Mouse (Mus musculus) heart, embryonic 14.5 days (tissue): ENCODE results near the gene Dgcr6. TPM values are rescaled to one million over a fixed set of nuclear protein-coding genes. Genes with fewer than 3 reads are reported as not detected.

Experiments
- ATAC-seq: fragments of 200-750 bp; cut with Nextera tagmentation; 2 replicates; pipeline ENCODE4 v1.8.0; 2017; ENCODE audit warnings: low read depth, moderate TSS enrichment; ENCODE audit not compliant: insufficient number of reproducible peaks, insufficient read depth, low FRiP score
- H3K27ac ChIP-seq, 2 experiments: fragments of 200-500 bp in 1 of 2; fragments of 300-500 bp in 1 of 2; sonication (generic) in 1 of 2; replicated peaks in 1 of 2; 2 replicates each; pipeline ENCODE4 v1.5.1; 2012 to 2014; ENCODE audit warnings: low read depth in 2 of 2, low read length in 2 of 2, control low read depth in 1 of 2, mild to moderate bottlenecking in 1 of 2, mixed read lengths in 1 of 2; ENCODE audit not compliant: control insufficient read depth in 1 of 2, insufficient read depth in 1 of 2
- H3K27me3 ChIP-seq: fragments of 300-500 bp; sonication (generic); 2 replicates; pipeline ENCODE4 v1.6.1; 2014; ENCODE audit warnings: mild to moderate bottlenecking, low read length, control low read depth; ENCODE audit not compliant: control insufficient read depth, insufficient read depth
- H3K36me3 ChIP-seq: fragments of 300-500 bp; sonication (generic); 2 replicates; pipeline ENCODE4 v1.6.1; 2014; ENCODE audit warnings: mild to moderate bottlenecking, control low read depth, low read length, mixed read lengths; ENCODE audit not compliant: control insufficient read depth, insufficient read depth
- H3K4me1 ChIP-seq, 2 experiments: fragments of 200-500 bp in 1 of 2; fragments of 300-500 bp in 1 of 2; sonication (generic) in 1 of 2; 2 replicates each; pipeline ENCODE4 v1.6.1; 2012 to 2014; ENCODE audit warnings: low read length in 2 of 2, control low read depth in 1 of 2, mixed read lengths in 1 of 2; ENCODE audit not compliant: control insufficient read depth in 2 of 2, insufficient read depth in 2 of 2
- H3K4me2 ChIP-seq: fragments of 300-500 bp; sonication (generic); 2 replicates; pipeline ENCODE4 v1.6.1; 2014; ENCODE audit warnings: mild to moderate bottlenecking, low read length
- H3K4me3 ChIP-seq, 2 experiments: fragments of 200-500 bp in 1 of 2; fragments of 300-500 bp in 1 of 2; sonication (generic) in 1 of 2; 2 replicates each; pipeline ENCODE4 v1.5.1; 2012 to 2014; ENCODE audit warnings: low read length in 2 of 2, mild to moderate bottlenecking in 2 of 2, control low read depth in 1 of 2, low read depth in 1 of 2, moderate library complexity in 1 of 2; ENCODE audit not compliant: control insufficient read depth in 1 of 2, insufficient read depth in 1 of 2
- H3K9ac ChIP-seq: fragments of 300-500 bp; sonication (generic); 2 replicates; pipeline ENCODE4 v1.6.1; 2014; ENCODE audit warnings: mild to moderate bottlenecking, low read length
- H3K9me3 ChIP-seq: fragments of 300-500 bp; sonication (generic); 2 replicates; pipeline ENCODE4 v1.6.1; 2016; ENCODE audit warnings: low read length, control low read depth; ENCODE audit not compliant: control insufficient read depth
- WGBS: fragments of 180-500 bp; shearing (Covaris S2); extraction: QIAGEN DNeasy Blood & Tissue Kit; methylation state at CpG from one replicate; pipeline ENCODE4 v1.1.7; 2014; 5-methylcytosine and 5-hydroxymethylcytosine counted together
- polyA plus RNA-seq: library from polyadenylated mRNA; unstranded; fragments of >200 nt; fragmentation: Nextera tagmentation; extraction: Ambion mirVana; gene quantifications from 2 replicates; pipeline ENCODE4 v1.2.1, GENCODE M21; 2014

Gene Dgcr6
- polyA plus RNA-seq, 1 experiment from 2014 or later: 64.2 TPM

GRCm38 (mm10) chr16:18072089-18072488, 19.4 kb downstream of the Dgcr6 start:
- peaks cover 2 to 11% of the 10 kb centered on the region in 2 experiments; a peak in 3 of 4 replicates for H3K4me1 ChIP-seq
- H3K9me3 ChIP-seq: no peaks in the 10 kb centered on the region
- no peak overlapping the region for H3K4me2 ChIP-seq
- H3K36me3 ChIP-seq: peaks cover 43% of the 10 kb centered on the region
- no peak overlapping the region for H3K27ac ChIP-seq
- H3K9ac ChIP-seq: no peak overlapping the region
- H3K27me3 ChIP-seq: no peaks in the 10 kb centered on the region
- ATAC-seq: no peak
- H3K4me3 ChIP-seq: no peak overlapping the region
- 91% methylated on average over 13 of the region's 13 CpGs for WGBS

GRCm38 (mm10) chr16:18073259-18073962, 20.8 kb downstream of the Dgcr6 start:
- Histone ChIP-seq H3K36me3 (peaks cover 37% of the 10 kb centered on the region), H3K4me3 (no peak overlapping the region), H3K27ac (no peak overlapping the region), H3K9me3 (no peaks in the 10 kb centered on the region), H3K27me3 (no peaks in the 10 kb centered on the region), H3K4me2 (no peak overlapping the region), H3K9ac (no peak overlapping the region), H3K4me1 (peaks cover 2 to 8% of the 10 kb centered on the region in 2 experiments; a peak in 3 of 4 replicates)
- WGBS: 65% methylated on average over 9 of the region's 9 CpGs
- no peak for ATAC-seq

GRCm38 (mm10) chr16:18074611-18075010, 22.0 kb downstream of the Dgcr6 start:
- Histone ChIP-seq H3K36me3 (peaks cover 31% of the 10 kb centered on the region), H3K4me1 (peaks cover 2 to 8% of the 10 kb centered on the region in 2 experiments; a peak in 3 of 4 replicates), H3K4me2 (no peak overlapping the region), H3K9ac (no peak overlapping the region), H3K27ac (no peak overlapping the region), H3K4me3 (no peak overlapping the region), H3K9me3 (no peaks in the 10 kb centered on the region), H3K27me3 (no peaks in the 10 kb centered on the region)
- WGBS: 79% methylated on average over 5 of the region's 5 CpGs
- no peak for ATAC-seq

GRCm38 (mm10) chr16:18075201-18075600, 22.5 kb downstream of the Dgcr6 start:
- H3K4me3 ChIP-seq: no peak overlapping the region
- H3K9ac ChIP-seq: no peak overlapping the region
- H3K4me1 ChIP-seq: peaks cover 2 to 8% of the 10 kb centered on the region in 2 experiments; a peak in 3 of 4 replicates
- H3K27me3 ChIP-seq: no peaks in the 10 kb centered on the region
- H3K4me2 ChIP-seq: no peak overlapping the region
- 64% methylated on average over 3 of the region's 3 CpGs for WGBS
- no peak overlapping the region for H3K27ac ChIP-seq
- H3K36me3 ChIP-seq: peaks cover 25% of the 10 kb centered on the region
- ATAC-seq: no peak
- no peaks in the 10 kb centered on the region for H3K9me3 ChIP-seq

GRCm38 (mm10) chr16:18078314-18079015, 25.8 kb downstream of the Dgcr6 start:
- 90% methylated on average over 5 of the region's 5 CpGs for WGBS
- no peaks in the 10 kb centered on the region for H3K27me3 ChIP-seq
- H3K4me2 ChIP-seq: no peak overlapping the region
- ATAC-seq: no peak
- H3K9me3 ChIP-seq: no peaks in the 10 kb centered on the region
- H3K4me3 ChIP-seq: no peak overlapping the region
- H3K4me1 ChIP-seq: peaks cover 1 to 6% of the 10 kb centered on the region in 2 experiments; a peak in 3 of 4 replicates
- H3K36me3 ChIP-seq: no peaks in the 10 kb centered on the region
- H3K9ac ChIP-seq: no peak overlapping the region
- no peak overlapping the region for H3K27ac ChIP-seq

- ATAC-seq: no peak
- Histone ChIP-seq H3K9me3 (no peaks in the 10 kb centered on the region), H3K4me3 (no peak overlapping the region), H3K9ac (no peak overlapping the region), H3K27me3 (no peaks in the 10 kb centered on the region), H3K4me1 (no peaks in the 10 kb centered on the region), H3K36me3 (no peaks in the 10 kb centered on the region), H3K27ac (no peak overlapping the region), H3K4me2 (no peak overlapping the region)
- WGBS: 75% methylated on average over 2 of the region's 2 CpGs
Observed at GRCm38 (mm10) chr16:18079300-18079699, 26.6 kb downstream of the Dgcr6 start.

- Histone ChIP-seq H3K9ac (no peak overlapping the region), H3K9me3 (no peaks in the 10 kb centered on the region), H3K4me3 (no peak overlapping the region), H3K27ac (no peak overlapping the region), H3K27me3 (no peaks in the 10 kb centered on the region), H3K36me3 (no peaks in the 10 kb centered on the region), H3K4me2 (no peak overlapping the region), H3K4me1 (no peaks in the 10 kb centered on the region)
- no peak for ATAC-seq
- WGBS: 84% methylated on average over 7 of the region's 7 CpGs
Observed at GRCm38 (mm10) chr16:18080171-18080570, 27.5 kb downstream of the Dgcr6 start.
